Mouse (Mus musculus) thymus, postnatal 14 days (tissue): ENCODE results near the gene Cask.
"Not testable (repeated sequence)": the region's sequence is repeated elsewhere in the genome, so short reads cannot be mapped to it uniquely, and the experiment has no call there.

ENCODE experiments used
- DNase-seq: peaks from one replicate; pipeline ENCODE4 v3.0.0; 2021

Gene Cask

GRCm38 (mm10) chrX:13851285-13851684 is at the start of gene Cask:
TSS of gene Cask (minus strand) at chrX:13851367.
- no peak for DNase-seq

- DNase-seq = no peak
Observed at GRCm38 (mm10) chrX:13889976-13890375, 38.8 kb upstream of the Cask start.

- no peak for DNase-seq
Observed at GRCm38 (mm10) chrX:13884348-13884747, 33.2 kb upstream of the Cask start.

DNA sequence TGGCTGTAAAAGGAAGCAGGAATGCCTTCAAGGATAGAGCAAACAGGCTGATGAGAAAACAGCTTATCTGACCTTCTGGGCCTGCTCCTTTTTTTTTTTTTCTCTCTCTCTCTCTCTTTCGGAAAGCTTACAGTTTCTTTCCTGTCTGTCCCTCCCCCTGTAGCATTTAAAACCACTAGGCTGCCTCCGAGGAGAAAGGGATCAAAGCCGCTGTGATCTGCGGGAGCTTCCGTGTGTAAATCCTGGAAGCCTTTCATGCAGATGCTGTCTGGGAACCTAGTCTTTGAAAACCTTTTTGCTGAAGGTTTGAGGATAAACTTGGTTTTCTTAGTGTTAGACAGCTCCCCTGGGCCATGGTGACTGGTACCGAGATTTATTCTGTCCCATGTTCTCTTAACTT is 30.8 kb upstream of the Cask start:
- no peak for DNase-seq

DNA sequence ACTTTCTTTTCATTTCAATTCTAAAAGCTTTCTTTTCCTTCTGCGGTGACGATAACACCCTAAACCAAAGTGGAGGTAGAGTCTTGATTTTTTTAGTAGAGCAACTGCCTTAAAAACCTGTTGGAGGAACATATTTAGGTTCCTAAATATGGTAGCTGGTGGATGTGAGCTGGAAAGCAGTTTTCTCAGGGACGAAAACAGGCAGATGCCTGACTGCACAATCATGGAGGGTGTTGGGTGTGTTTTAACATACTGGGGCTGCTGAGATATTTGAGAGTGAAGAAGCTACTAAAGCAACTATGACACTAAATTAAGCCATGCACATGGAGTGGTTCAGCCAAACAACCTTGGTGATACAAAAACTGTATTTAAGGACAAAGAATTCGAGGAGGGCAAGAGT is 9.0 kb upstream of the Cask start:
- no peak for DNase-seq

DNA sequence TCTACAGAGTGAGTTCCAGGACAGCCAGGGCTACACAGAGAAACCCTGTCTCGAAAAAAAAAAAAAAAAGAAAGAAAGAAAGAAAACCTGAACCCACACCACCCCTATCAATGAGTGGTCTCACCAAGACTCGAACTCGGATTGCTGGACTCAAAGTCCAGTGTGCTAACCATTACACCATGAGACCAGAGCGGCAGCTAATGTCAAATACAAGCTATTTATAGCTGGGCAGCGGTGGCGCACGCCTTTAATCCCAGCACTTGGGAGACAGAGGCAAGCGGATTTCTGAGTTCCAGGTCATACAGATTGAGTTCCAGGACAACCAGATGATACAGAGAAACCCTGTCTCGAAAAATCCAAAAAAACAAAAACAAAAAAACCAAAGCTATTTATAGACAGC is 7.9 kb upstream of the Cask start:
- DNase-seq = no peak

DNA sequence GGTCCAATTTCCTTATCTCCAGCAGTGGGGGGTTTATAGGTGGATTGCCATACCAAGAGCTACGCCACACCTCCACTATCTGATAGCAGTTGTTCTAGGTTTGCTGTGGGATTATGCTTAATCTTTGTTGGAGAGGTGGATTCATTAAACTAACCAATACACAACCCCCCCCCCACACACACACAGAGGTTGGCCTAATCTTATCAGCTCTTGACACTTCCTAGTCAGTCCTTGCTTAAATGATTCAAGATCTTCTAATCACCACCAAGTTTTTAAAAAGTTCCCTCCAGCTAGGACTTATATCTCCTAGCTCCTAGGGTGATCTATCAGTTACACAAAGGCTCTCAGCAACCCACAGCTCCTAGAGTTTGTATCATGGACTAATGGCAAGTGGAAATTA is 2.7 kb downstream of the Cask start:
- DNase-seq = no peak

GRCm38 (mm10) chrX:13847502-13847851 is 3.7 kb downstream of the Cask start:
- DNase-seq = peak; percentile 6

- peak; percentile 89 for DNase-seq
Observed at GRCm38 (mm10) chrX:13846653-13847501, 4.3 kb downstream of the Cask start.

DNA sequence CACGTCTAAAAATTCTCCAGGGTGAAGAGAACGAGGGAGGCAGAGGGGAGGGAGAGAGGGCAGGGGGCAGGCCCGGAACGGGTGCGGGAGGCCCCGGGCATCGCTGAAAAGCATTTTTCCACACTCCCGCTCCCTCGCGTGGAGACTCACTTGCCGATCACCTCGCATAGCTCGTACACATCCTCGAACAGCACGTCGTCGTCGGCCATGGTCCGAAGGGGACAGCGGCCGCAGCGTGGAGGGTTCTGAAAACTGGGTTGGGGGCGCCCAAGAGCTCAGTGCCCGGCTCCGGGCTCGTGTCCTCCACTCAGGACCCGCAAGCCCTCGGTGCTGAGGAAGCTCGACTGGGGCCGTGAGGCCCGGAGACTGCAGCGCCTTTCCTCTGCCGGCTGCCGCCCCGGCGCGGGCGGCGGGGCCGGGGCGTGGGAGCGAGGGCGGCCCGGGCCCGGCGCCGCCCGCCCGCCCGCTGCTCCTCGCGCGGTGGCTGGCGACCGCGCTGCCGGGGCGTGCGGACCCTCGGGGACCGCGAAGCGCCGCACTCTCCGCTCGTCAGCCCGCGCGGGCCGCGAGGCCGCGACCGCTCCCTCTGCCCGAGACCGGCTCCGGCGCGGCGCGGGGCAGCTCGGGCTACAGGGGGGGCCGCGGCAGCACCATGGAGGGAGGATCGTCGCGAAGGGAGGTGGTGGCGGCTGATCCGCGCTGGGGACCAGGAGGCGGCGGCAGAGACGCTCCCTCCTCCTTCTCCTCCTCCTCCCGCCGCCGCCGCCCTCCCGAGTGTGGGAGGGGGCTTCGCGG is 5.1 kb downstream of the Cask start:
- peak; percentile 36 for DNase-seq

DNA sequence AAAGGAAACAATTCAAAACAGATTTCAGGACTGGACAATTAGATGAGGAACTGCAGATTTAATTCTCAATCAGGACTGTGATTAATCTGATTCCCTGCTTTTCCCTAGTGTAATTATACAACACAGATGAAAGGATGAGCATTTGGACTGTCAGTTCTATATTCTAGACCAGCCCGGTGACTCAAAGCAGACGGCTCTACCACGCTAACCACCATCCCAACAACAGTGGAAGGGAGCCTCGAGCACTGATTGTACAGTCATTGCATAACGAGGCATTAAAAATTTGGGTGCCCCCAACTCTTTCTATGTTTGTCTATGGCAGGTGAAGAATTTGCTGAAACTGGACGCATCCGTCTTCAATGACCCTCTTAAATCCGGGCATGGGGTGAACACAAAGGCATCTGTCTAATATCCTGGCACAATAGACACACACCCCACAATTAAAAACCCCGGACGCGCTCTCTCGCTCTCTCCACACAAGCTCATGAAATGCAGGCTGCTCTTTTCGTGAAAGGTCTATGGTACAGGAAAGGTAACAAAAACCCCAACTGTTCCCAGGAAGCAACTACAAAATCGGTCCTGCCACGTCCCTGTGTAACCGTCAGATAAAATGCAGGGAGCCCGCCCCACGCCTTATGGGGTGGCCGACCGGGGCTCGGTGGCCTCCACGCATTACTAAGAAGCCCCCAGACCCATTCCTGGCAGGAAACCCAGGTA is 5.9 kb downstream of the Cask start:
- no peak for DNase-seq

- DNase-seq = no peak
Observed at GRCm38 (mm10) chrX:13822792-13823191, 28.4 kb downstream of the Cask start.

- DNase-seq = no peak
Observed at GRCm38 (mm10) chrX:13798754-13799153, 52.4 kb downstream of the Cask start.

- no peak for DNase-seq
Observed at GRCm38 (mm10) chrX:13765672-13766071, 85.5 kb downstream of the Cask start.

DNA sequence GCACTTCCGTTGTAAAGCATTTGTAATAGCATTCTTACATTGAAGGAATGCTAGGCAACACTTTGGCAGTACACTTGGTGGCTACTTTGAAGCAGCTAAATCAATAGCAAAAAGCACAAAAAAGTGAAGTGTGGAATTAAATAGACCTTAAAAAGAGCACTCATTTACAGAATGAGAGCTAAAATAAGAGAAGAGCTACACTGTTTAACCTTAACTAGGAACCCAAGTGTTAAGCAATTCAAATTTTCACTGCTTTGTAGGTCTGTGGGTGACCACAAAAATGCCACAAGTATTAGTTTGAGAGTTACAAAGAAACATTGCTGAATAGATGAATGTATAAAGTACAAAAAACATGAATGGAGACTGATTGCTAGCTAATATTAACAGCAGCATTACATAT is 86.1 kb downstream of the Cask start:
- DNase-seq = no peak

- DNase-seq = no peak
Observed at GRCm38 (mm10) chrX:13757279-13758005, 93.7 kb downstream of the Cask start.

GRCm38 (mm10) chrX:13741110-13741509 is 110.1 kb downstream of the Cask start:
- no peak for DNase-seq

GRCm38 (mm10) chrX:13730785-13731184 is 120.4 kb downstream of the Cask start:
- DNase-seq = not testable (repeated sequence)

DNA sequence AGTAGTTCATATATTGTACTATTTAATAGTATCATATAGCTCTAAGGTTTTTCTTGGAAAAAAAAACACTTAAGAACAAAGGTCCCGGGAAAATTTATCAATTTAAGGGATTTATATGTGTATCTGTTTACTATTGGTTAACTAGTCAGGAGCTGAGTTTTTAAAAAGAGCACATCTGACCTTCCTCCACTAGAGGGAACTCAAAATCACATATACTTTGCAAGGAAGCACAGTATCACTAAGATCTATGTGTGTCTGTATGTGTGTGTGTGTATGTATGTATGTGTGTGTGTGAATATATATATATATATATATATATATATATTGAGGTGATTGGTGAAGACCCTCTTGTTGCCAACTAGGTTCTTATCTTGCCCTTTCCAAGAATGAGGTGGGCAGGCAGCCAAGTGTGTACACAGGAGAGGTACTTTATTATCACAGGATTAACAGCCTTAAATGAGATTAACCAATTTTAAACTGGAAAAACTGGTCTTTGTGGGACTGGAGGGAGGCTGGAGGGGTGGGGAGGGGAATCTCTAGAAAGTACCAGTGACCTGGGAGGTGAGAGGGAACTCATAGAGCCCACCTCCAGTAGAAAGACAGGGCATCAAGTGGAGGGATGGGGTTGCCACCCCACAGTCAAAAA is 121.2 kb downstream of the Cask start:
- DNase-seq = no peak

GRCm38 (mm10) chrX:13725573-13726403 is 125.4 kb downstream of the Cask start:
- no peak for DNase-seq

DNA sequence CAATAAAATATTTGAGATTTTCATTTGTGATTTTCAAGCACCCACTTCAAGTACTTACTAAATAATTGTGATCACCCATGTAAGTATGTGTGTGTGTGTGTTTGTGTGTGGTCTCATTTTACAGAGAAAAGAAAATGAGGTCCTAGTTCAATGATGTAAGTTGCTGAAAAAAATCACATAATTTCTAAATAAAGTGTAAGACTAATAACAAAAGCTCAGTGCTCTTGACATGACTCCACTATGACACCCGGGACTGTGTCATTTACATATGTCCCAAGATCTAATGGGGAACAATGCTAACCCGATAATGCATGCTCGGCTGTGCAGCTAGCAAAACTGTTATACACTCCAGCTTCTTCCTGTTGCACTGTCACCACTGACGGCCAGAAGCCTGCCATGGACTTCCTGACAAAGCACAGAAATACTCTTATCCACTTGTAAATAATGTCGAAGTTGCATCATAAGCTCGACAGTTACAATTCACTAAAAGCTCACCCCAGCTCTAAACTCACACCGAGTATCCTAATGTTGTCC is 130.8 kb downstream of the Cask start:
- no peak for DNase-seq
